Mouse (Mus musculus): Measurements from ENCODE around the gene Crhbp.

Crhbp gene

GRCm38 (mm10) chr13:95444824-95445223 is at the start of gene Crhbp:
Gene Crhbp, minus strand, starts transcription at chr13:95444924.
- DNase-seq (ENCODE audit: low spot score) = no peak

DNA sequence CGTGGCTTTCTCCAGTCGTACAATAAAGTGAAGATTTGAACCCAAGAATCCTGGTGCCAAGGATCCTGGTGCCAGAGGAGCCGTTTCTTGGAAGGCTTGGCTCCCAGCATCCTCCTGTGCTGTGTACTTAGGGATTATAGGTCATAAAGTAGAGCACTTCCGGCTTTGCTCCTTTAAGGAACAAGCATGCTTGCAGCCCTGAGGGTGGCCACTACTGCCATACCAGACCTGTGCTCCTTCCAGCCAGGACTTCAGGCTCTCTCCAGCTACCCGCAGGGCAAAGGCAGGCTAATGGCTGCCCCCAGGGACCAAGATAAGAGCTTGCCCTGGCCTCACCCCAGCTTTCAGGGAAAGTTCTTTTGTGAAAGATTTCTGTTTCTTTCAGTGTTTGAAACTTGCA is 48.6 kb upstream of the Crhbp start:
- no peak for DNase-seq (ENCODE audit: low spot score)

DNA sequence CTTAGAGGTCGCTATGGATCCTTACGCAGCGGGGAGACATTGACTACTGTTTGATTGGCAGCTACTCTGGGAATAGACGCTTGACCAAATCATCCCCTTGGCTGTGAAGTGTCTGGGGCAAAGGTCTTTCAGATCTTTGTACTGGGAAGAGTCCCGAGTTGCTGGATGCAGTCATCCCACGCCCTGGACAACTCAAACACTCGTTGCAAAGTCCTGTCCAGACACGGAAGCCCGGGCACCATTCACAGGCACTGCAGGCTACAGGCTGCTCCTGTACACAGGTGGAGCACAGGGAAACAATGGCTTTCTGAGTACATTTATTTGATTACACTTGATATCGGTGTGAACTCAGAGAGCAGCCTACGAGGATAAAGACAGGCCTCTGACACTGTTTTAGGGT is 46.6 kb upstream of the Crhbp start:
- DNase-seq (ENCODE audit: low spot score) = no peak

- no peak for DNase-seq (ENCODE audit: low spot score)
These were observed 39.9 kb upstream of the Crhbp start for GRCm38 (mm10) chr13:95484664-95485063.

- peak; percentile 88 for DNase-seq (ENCODE audit: low spot score)
These were observed 36.7 kb upstream of the Crhbp start for GRCm38 (mm10) chr13:95481428-95481827.

GRCm38 (mm10) chr13:95478671-95479413 is 34.1 kb upstream of the Crhbp start, which contains the start of gene S100z:
Gene S100z, minus strand, starts transcription at chr13:95478721.
- no peak for DNase-seq (ENCODE audit: low spot score)

DNA sequence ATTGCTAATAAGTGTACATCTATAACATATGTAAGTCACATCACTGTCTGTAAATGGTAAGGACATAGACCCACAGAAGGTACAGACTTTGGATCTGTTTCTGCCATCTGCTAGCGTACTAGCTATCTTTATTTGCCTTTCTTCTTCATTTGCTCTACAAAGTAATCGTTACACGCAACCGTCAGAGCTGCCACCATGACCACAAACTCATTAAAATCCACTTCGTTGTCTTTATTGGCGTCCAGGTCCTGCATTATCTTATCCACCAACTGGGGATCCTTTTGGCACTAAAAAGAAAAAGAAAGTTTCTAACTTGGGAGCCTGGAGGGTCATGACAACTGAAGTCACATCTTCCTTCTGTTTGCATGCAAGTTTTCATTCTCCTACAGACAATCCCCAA is 32.4 kb upstream of the Crhbp start:
- no peak for DNase-seq (ENCODE audit: low spot score)

DNA sequence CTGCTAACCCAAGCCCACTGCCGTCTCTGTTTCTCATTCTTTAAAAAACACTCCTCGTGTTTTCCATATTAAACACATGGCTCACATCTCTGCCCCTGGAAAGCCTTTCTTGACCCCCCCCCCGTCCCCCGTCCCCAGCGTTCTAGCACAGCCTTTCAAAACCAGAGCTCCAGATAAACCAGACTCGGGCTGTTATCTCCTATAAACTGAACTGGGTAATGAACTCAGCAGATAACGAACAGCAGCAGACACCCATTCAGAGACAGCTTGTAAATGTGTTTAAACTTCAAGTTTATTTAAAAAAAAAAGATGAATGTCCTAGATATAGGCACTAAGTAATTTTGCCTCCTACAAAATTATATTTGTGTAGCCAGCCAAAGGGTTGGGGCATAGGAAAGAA is 30.4 kb upstream of the Crhbp start:
- no peak for DNase-seq (ENCODE audit: low spot score)

DNA sequence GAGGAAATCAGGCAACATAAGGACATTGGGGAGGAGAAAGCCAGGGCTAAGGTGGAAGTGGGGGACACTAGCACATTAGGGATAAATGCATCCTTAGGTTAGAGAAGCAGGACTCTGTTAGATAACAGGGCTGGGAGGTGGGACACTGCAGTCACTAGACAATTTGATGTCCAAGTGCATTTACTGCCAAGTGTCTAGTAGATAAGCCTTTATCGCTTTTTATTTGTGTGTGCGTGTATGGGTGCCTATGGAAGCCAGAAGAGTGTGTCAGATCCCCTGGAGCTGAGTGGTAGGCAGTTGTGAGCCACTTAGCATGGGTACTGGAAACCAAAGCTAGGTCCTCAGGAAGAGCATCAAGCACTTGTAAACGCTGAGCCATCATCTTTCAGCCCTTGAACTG is 29.6 kb upstream of the Crhbp start:
- no peak for DNase-seq (ENCODE audit: low spot score)

- peak; percentile 7 for DNase-seq (ENCODE audit: low spot score)
These were observed 26.2 kb upstream of the Crhbp start for GRCm38 (mm10) chr13:95470970-95471369.

GRCm38 (mm10) chr13:95451529-95451928 is 6.8 kb upstream of the Crhbp start:
- no peak for DNase-seq (ENCODE audit: low spot score)

- DNase-seq (ENCODE audit: low spot score) = no peak
These were observed 6.0 kb upstream of the Crhbp start for GRCm38 (mm10) chr13:95450636-95451210.

DNA sequence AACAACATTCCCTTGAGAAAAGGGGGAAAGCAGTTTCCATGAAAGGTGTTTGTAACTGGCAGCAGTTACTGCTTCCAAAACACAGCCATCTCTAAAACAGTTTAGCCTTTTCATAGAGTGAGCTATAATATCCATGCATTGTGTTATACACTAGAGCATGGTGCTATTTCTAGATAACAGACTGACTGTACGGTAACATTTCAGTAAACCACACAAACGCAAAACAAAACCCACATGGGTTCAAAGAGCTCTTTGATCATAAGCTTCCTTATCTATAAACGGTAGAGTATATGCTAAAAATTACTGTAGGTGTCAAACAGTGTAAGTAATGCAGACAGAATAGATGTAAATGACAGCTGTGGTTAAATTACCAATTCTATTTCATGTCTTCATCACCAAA is 5.0 kb upstream of the Crhbp start:
- no peak for DNase-seq (ENCODE audit: low spot score)

GRCm38 (mm10) chr13:95444291-95444690 is 433 bp downstream of the Crhbp start:
- no peak for DNase-seq (ENCODE audit: low spot score)

GRCm38 (mm10) chr13:95443376-95444233 is 1.1 kb downstream of the Crhbp start:
- DNase-seq (ENCODE audit: low spot score) = no peak

- DNase-seq (ENCODE audit: low spot score) = no peak
These were observed 1.8 kb downstream of the Crhbp start for GRCm38 (mm10) chr13:95442901-95443300.

GRCm38 (mm10) chr13:95439569-95439968 is 5.2 kb downstream of the Crhbp start:
- DNase-seq (ENCODE audit: low spot score) = no peak

GRCm38 (mm10) chr13:95431760-95432159 is 13.0 kb downstream of the Crhbp start:
- no peak for DNase-seq (ENCODE audit: low spot score)

DNA sequence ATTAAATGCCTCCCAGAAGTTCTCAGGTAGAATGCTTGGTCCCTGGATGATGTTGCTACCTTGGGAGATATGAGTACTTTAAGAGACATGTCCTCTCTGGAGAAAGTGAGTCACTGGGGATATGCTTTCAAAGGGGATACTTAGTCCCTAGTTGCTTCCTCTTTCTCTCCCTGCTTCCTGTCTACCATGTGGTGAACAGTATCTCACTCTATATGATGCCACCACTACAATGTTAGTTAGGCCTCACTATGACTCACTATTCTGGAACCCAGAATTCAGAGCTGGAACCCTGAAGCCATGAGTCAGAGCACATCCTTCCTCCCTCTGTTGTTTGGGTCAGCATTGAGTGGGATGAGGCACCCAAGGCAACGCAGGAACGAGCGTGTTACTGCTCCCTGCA is 17.2 kb downstream of the Crhbp start:
- no peak for DNase-seq (ENCODE audit: low spot score)

- DNase-seq (ENCODE audit: low spot score) = no peak
These were observed 18.3 kb downstream of the Crhbp start for GRCm38 (mm10) chr13:95426421-95426820.

- no peak for DNase-seq (ENCODE audit: low spot score)
These were observed 19.2 kb downstream of the Crhbp start for GRCm38 (mm10) chr13:95425484-95425883.

DNA sequence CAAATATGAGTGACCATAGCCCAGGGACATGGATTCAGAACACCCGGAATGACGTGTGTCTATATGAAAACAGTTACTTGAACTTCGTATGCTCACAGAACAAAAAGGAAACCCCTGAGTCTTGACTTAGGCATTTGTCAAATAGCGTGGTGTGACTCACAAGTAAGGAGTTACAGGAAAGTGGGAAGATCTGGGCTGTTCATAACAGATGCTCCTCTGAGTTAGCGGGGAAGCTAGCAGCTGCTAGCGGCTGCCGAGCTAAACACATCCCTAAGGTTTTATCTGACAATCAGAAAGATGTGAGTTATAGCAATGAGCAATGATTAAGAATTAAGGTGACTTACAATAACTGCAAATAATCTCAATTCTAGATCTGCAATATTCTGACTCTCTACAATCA is 19.8 kb downstream of the Crhbp start:
- no peak for DNase-seq (ENCODE audit: low spot score)

- DNase-seq (ENCODE audit: low spot score) = no peak
These were observed 25.4 kb downstream of the Crhbp start for GRCm38 (mm10) chr13:95419204-95419749.
